Mouse (Mus musculus) adrenal gland, postnatal 14 days (tissue): ENCODE data around the gene Rtn4rl2. TPM values are rescaled to one million over a fixed set of nuclear protein-coding genes. Genes with fewer than 3 reads are reported as not detected.

Experiments used
- DNase-seq: peaks from one replicate; pipeline ENCODE4 v3.0.0; 2021; ENCODE audit warnings: mixed read lengths
- total RNA-seq: library from RNA; stranded (reverse); gene quantifications from 2 replicates; pipeline ENCODE4 v1.2.3, GENCODE M21; 2021

Rtn4rl2 gene
- total RNA-seq, 1 experiment from 2014 or later = 1.6 TPM

GRCm38 (mm10) chr2:84885084-84886055 lies 1.1 kb downstream of the Rtn4rl2 start:
- no peak for DNase-seq

- DNase-seq = no peak
Measured at GRCm38 (mm10) chr2:84884611-84885010, 1.9 kb downstream of the Rtn4rl2 start.

- no peak for DNase-seq
Measured at GRCm38 (mm10) chr2:84883942-84884341, 2.6 kb downstream of the Rtn4rl2 start.

- no peak for DNase-seq
Measured at GRCm38 (mm10) chr2:84883530-84883929, 3.0 kb downstream of the Rtn4rl2 start.

- DNase-seq = no peak
Measured at GRCm38 (mm10) chr2:84883084-84883483, 3.4 kb downstream of the Rtn4rl2 start.

- peak; percentile 47 for DNase-seq
Measured at GRCm38 (mm10) chr2:84882606-84883005, 3.9 kb downstream of the Rtn4rl2 start.

- DNase-seq = no peak
Measured at GRCm38 (mm10) chr2:84880590-84880989, 5.9 kb downstream of the Rtn4rl2 start.

- DNase-seq = no peak
Measured at GRCm38 (mm10) chr2:84875842-84876241, 10.7 kb downstream of the Rtn4rl2 start.

- DNase-seq = peak; percentile 80
Measured at GRCm38 (mm10) chr2:84872105-84872716, 14.3 kb downstream of the Rtn4rl2 start.

- DNase-seq = peak; percentile 38
Measured at GRCm38 (mm10) chr2:84870623-84871160, 15.8 kb downstream of the Rtn4rl2 start.

GRCm38 (mm10) chr2:84868977-84869376 lies 17.5 kb downstream of the Rtn4rl2 start:
- no peak for DNase-seq

GRCm38 (mm10) chr2:84868521-84868943 lies 18.0 kb downstream of the Rtn4rl2 start:
- peak; percentile 84 for DNase-seq

GRCm38 (mm10) chr2:84865616-84866571 lies 20.6 kb downstream of the Rtn4rl2 start:
- DNase-seq = peak; percentile 72

- DNase-seq = peak; percentile 70
Measured at GRCm38 (mm10) chr2:84862231-84862630, 24.3 kb downstream of the Rtn4rl2 start.

- no peak for DNase-seq
Measured at GRCm38 (mm10) chr2:84861430-84861829, 25.1 kb downstream of the Rtn4rl2 start.

- DNase-seq = no peak
Measured at GRCm38 (mm10) chr2:84859991-84860780, 26.3 kb downstream of the Rtn4rl2 start.

- peak; percentile 34 for DNase-seq
Measured at GRCm38 (mm10) chr2:84858551-84858950, 28.0 kb downstream of the Rtn4rl2 start.

GRCm38 (mm10) chr2:84855732-84856131 lies 30.8 kb downstream of the Rtn4rl2 start:
- DNase-seq = peak; percentile 73

GRCm38 (mm10) chr2:84851130-84852040 lies 35.1 kb downstream of the Rtn4rl2 start:
- DNase-seq = peak; percentile 84
